Mouse (Mus musculus) lung, postnatal 0 days (tissue): Measurements from ENCODE around the gene Hist1h3g.

Experiments used
- CTCF ChIP-seq: IDR thresholded peaks from 2 replicates; pipeline ENCODE4 v1.5.1; 2016; ENCODE audit warnings: antibody characterized with exemption, mild to moderate bottlenecking
- EP300 ChIP-seq: IDR thresholded peaks from 2 replicates; pipeline ENCODE4 v1.6.1; 2016; ENCODE audit warnings: antibody characterized with exemption, mild to moderate bottlenecking, control low read depth

DNA sequence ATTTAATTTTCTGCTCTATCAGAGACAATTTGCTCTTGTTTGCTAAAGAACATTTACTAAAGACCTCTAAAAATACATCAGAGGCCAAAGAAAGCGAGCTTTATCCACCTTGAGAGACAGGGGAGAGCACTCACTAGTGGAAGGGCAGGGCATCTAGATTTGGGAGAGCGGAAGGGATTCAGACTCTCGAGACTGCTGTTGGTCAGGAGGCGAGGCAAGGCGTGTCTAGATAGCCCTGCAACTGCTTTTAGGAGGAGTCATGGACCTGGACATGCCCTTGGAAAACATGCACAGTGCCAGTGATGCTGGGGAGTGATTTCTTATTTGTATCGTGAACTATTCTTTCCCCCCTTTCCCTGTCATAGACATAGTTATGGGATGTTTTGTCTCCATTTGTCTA, 39.7 kb upstream of the Hist1h3g start:
- TF ChIP-seq CTCF (no peak), EP300 (no peak)
